Mouse (Mus musculus): Measurements from ENCODE around the gene Fam57b.

- TF ChIP-seq POLR2A (IDR thresholded peaks at IDR 0.05; ENCODE audit: low read depth, low read length) (no peak), CTCF (IDR thresholded peaks at IDR 0.05; ENCODE audit: extremely low read depth, insufficient read depth, insufficient read length, insufficient replicate concordance) (no peak)
Measured at GRCm38 (mm10) chr7:126815726-126816222, 18.3 kb downstream of the Fam57b start.

All from spleen, adult 2 months (tissue).